11 mouse cellular contexts compared by ENCODE assay signal in genomic region chr6:42612218-42612617, GRCm38 (mm10). TPM values are rescaled to one million over a fixed set of nuclear protein-coding genes. Genes with fewer than 3 reads are reported as not detected.
DNase-seq lines count a peak whose midpoint lies in the region; ATAC-seq and TF ChIP-seq lines count a peak whose summit lies in the region.
"Had no signal": no experiment of that assay in that cellular context is flagged by ENCODE, and none has a peak within 500 bp of the region (broad histone marks: within the 10 kb centered on the region; RNA-seq: fewer than 3 reads in every experiment).

No protein-coding gene starts in this region.

- H3K4me2 ChIP-seq in forebrain, postnatal 0 days (ENCODE audit: low read depth) = no peak overlapping the region
- H3K4me2 ChIP-seq in forebrain, embryonic 12.5 days = no peak overlapping the region
- no peak overlapping the region for H3K4me2 ChIP-seq in limb, embryonic 14.5 days (replicated peaks; ENCODE audit: low read depth, low read length, severe bottlenecking)
- H3K4me2 ChIP-seq: embryonic facial prominence, embryonic 15.5 days had no signal

- TF ChIP-seq POLR2A in limb, embryonic 14.5 days (IDR thresholded peaks at IDR 0.05; ENCODE audit: borderline replicate concordance, extremely low read depth, insufficient read depth, insufficient read length) = no peak

- no peaks in the 10 kb centered on the region for H3K36me3 ChIP-seq in forebrain, postnatal 0 days (ENCODE audit: insufficient read depth)
- no peaks in the 10 kb centered on the region for H3K36me3 ChIP-seq in forebrain, embryonic 12.5 days (replicated peaks)
- no peaks in the 10 kb centered on the region for H3K36me3 ChIP-seq in limb, embryonic 14.5 days (ENCODE audit: control insufficient read depth, insufficient read depth, low read length)
- no peaks in the 10 kb centered on the region for H3K36me3 ChIP-seq in limb, embryonic 10.5 days
- H3K36me3 ChIP-seq: embryonic facial prominence, embryonic 15.5 days had no signal

- H3K9me3 ChIP-seq in forebrain, postnatal 0 days (ENCODE audit: low read length) = no peaks in the 10 kb centered on the region
- H3K9me3 ChIP-seq in forebrain, embryonic 12.5 days = no peaks in the 10 kb centered on the region
- H3K9me3 ChIP-seq in limb, embryonic 14.5 days (ENCODE audit: control insufficient read depth, low read length) = no peaks in the 10 kb centered on the region
- no peaks in the 10 kb centered on the region for H3K9me3 ChIP-seq in limb, embryonic 10.5 days (replicated peaks)
- H3K9me3 ChIP-seq: embryonic facial prominence, embryonic 15.5 days had no signal

- H3K9ac ChIP-seq in forebrain, postnatal 0 days = no peak overlapping the region
- H3K9ac ChIP-seq in forebrain, embryonic 12.5 days = no peak overlapping the region
- H3K9ac ChIP-seq in limb, embryonic 14.5 days (ENCODE audit: low read depth, low read length, severe bottlenecking) = no peak overlapping the region
- H3K9ac ChIP-seq: embryonic facial prominence, embryonic 15.5 days had no signal

- H3K4me3 ChIP-seq in forebrain, postnatal 0 days (ENCODE audit: low read depth, low read length) = no peak overlapping the region
- H3K4me3 ChIP-seq in forebrain, embryonic 12.5 days (replicated peaks) = no peak overlapping the region
- no peak overlapping the region for H3K4me3 ChIP-seq in limb, embryonic 14.5 days (replicated peaks; ENCODE audit: low read length)
- no peak overlapping the region for H3K4me3 ChIP-seq in limb, embryonic 10.5 days
- H3K4me3 ChIP-seq: embryonic facial prominence, embryonic 15.5 days had no signal

- DNase-seq in forebrain, postnatal 0 days = peak; percentile 9
- peak; percentile 2 for DNase-seq in limb, embryonic 14.5 days (ENCODE audit: low spot score)
- DNase-seq in limb, embryonic 10.5 days (ENCODE audit: low spot score) = no peak
- peak; percentile 8 for DNase-seq in MN1 (ENCODE audit: low spot score)
- peak; percentile 17 for DNase-seq in lung, postnatal 10 days
- DNase-seq in spleen, adult 18-20 months = no peak
- no peak for DNase-seq in left cerebral cortex, adult 18-20 months (ENCODE audit: low spot score in 2 of 2)
- DNase-seq: kidney, adult 18-20 months had no signal

- TF ChIP-seq CTCF in forebrain, postnatal 0 days (IDR thresholded peaks at IDR 0.05; ENCODE audit: low read depth) = peak; percentile 65

- 0 out of 2 replicates have a peak, but pooled peaks have one; percentile 40 for ATAC-seq in forebrain, postnatal 0 days
- ATAC-seq in forebrain, embryonic 12.5 days (ENCODE audit: low FRiP score) = no peak
- no peak for ATAC-seq in limb, embryonic 14.5 days (ENCODE audit: low FRiP score, low read depth)

- H3K27ac ChIP-seq in forebrain, postnatal 0 days (ENCODE audit: low read depth, low read length) = no peak overlapping the region
- no peak overlapping the region for H3K27ac ChIP-seq in forebrain, embryonic 12.5 days
- H3K27ac ChIP-seq in limb, embryonic 14.5 days (replicated peaks; ENCODE audit: low read depth, low read length) = no peak overlapping the region
- no peak overlapping the region for H3K27ac ChIP-seq in limb, embryonic 10.5 days
- H3K27ac ChIP-seq: embryonic facial prominence, embryonic 15.5 days had no signal

- H3K4me1 ChIP-seq in forebrain, postnatal 0 days (ENCODE audit: insufficient read depth) = no peaks in the 10 kb centered on the region
- H3K4me1 ChIP-seq in forebrain, embryonic 12.5 days = no peaks in the 10 kb centered on the region
- no peaks in the 10 kb centered on the region for H3K4me1 ChIP-seq in limb, embryonic 14.5 days (ENCODE audit: control insufficient read depth, insufficient read depth, low read length)
- H3K4me1 ChIP-seq in limb, embryonic 10.5 days = no peaks in the 10 kb centered on the region
- H3K4me1 ChIP-seq: embryonic facial prominence, embryonic 15.5 days had no signal

- no peaks in the 10 kb centered on the region for H3K27me3 ChIP-seq in forebrain, postnatal 0 days (ENCODE audit: insufficient read depth, low read length)
- no peaks in the 10 kb centered on the region for H3K27me3 ChIP-seq in forebrain, embryonic 12.5 days
- H3K27me3 ChIP-seq in limb, embryonic 14.5 days (ENCODE audit: control insufficient read depth, insufficient read depth, low read length) = no peaks in the 10 kb centered on the region
- H3K27me3 ChIP-seq in limb, embryonic 10.5 days (ENCODE audit: low read depth, poor library complexity, severe bottlenecking) = no peaks in the 10 kb centered on the region
- H3K27me3 ChIP-seq: embryonic facial prominence, embryonic 15.5 days had no signal

RNA-seq across cellular contexts. Expression of gene Tcaf3, which starts 14.7 kb away (rescaled TPM):
- total RNA-seq in forebrain, postnatal 0 days (2014; rRNA removed) = not detected in 2 replicates
- polyA plus RNA-seq in forebrain, postnatal 0 days (2015; fragmentation: Nextera tagmentation; extraction: Ambion mirVana) = not detected in 2 replicates
- not detected in 2 replicates for polyA plus RNA-seq in forebrain, embryonic 12.5 days (2016; fragmentation: Nextera tagmentation; extraction: Ambion mirVana)
- polyA plus RNA-seq in limb, embryonic 14.5 days (2012; rRNA removed) = not detected in 2 replicates
- not detected in 2 replicates for polyA plus RNA-seq in limb, embryonic 14.5 days (2014; fragmentation: Nextera tagmentation; extraction: Ambion mirVana)
- polyA plus RNA-seq in limb, embryonic 10.5 days (2016; fragmentation: Nextera tagmentation; extraction: Ambion mirVana) = not detected in 2 replicates
- total RNA-seq in left cerebral cortex, adult 18-20 months (2021) = not detected
- total RNA-seq: megakaryocyte, adult 5-6 weeks had no signal

RNA-seq across cellular contexts. Expression of gene Tcaf2, which starts 32.8 kb away (rescaled TPM):
- 2.0 and 2.4 TPM in 2 replicates for total RNA-seq in forebrain, postnatal 0 days (2014; rRNA removed)
- polyA plus RNA-seq in forebrain, postnatal 0 days (2015; fragmentation: Nextera tagmentation; extraction: Ambion mirVana) = 0.57 and 1.2 TPM in 2 replicates
- 2.7 and 2.8 TPM in 2 replicates for polyA plus RNA-seq in forebrain, embryonic 12.5 days (2016; fragmentation: Nextera tagmentation; extraction: Ambion mirVana)
- 3.9 and 4.3 TPM in 2 replicates for polyA plus RNA-seq in limb, embryonic 14.5 days (2012; rRNA removed)
- polyA plus RNA-seq in limb, embryonic 14.5 days (2014; fragmentation: Nextera tagmentation; extraction: Ambion mirVana) = 2.3 and 2.6 TPM in 2 replicates
- 3.9 and 5.3 TPM in 2 replicates for polyA plus RNA-seq in limb, embryonic 10.5 days (2016; fragmentation: Nextera tagmentation; extraction: Ambion mirVana)
- total RNA-seq in left cerebral cortex, adult 18-20 months (2021) = 1 to 10 TPM in 1 of 2 experiments, under 1 TPM in 1; 0.91 to 1.6 TPM

Comparison
In these comparisons a context has a peak if more than half of its experiments do, and no peak if none do; other contexts are left out.
1. DNase-seq: peak in forebrain, postnatal 0 days (single experiment), limb, embryonic 14.5 days (single experiment), MN1 (single experiment) and lung, postnatal 10 days (single experiment); none in limb, embryonic 10.5 days (single experiment), spleen, adult 18-20 months (0 of 2) and left cerebral cortex, adult 18-20 months (0 of 2).